8 mouse cellular contexts compared by ENCODE assay signal in the genomic region with DNA sequence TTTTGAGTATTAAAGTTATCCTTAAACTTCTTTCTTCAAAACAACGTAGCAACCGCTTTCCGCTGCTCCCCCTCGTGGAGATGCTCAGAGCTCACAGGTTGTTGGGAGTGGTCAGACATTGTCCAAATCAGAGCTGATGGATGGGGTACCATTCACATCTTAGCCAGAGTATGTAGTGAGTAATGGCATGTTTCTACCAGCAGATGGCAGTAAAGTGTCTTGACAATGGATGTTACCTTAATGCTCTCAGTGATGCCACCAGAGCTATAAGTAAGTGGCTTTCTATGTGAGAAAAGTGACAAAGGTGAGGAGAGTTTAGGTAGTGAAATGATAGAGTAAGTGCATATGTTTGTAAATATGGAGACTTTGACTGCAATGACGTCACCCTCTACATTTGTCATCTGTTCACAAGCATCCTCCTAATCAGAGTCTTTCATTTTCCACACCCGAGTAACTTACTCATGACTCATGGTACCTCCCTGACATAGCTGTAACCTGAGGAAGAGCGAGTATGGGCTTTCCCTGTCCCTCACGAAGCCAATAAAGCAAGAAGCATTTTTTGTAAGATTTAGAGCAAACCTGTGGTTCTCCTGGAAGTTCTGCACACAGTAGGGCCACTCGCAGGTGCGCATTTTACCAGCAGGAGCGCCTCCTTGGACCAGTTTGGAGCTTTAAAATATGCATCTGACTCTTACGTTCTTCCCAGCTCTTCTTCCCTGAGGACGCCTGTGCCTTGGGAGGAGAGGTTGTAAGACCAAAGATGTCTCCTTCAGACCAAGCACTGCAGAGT.
A peak's percentile ranks its signal among the peaks of the same experiment; 100 is the strongest.
DNase-seq lines count a peak whose midpoint lies in the region; ATAC-seq and TF ChIP-seq lines count a peak whose summit lies in the region.

No protein-coding gene starts in this region.

- no peaks in the 10 kb centered on the region for H3K4me1 ChIP-seq in forebrain, postnatal 0 days (ENCODE audit: insufficient read depth)
- no peaks in the 10 kb centered on the region for H3K4me1 ChIP-seq in stomach, embryonic 14.5 days (ENCODE audit: control insufficient read depth, insufficient read depth, low read length)

- H3K27me3 ChIP-seq in forebrain, postnatal 0 days (ENCODE audit: insufficient read depth, low read length) = no peaks in the 10 kb centered on the region
- H3K27me3 ChIP-seq in stomach, embryonic 14.5 days (ENCODE audit: control insufficient read depth, insufficient read depth, low read length) = no peaks in the 10 kb centered on the region

- TF ChIP-seq CTCF in forebrain, postnatal 0 days (IDR thresholded peaks at IDR 0.05; ENCODE audit: low read depth) = peak; percentile 95

- H3K4me2 ChIP-seq in forebrain, postnatal 0 days (ENCODE audit: low read depth) = no peak overlapping the region
- H3K4me2 ChIP-seq in stomach, embryonic 14.5 days (replicated peaks; ENCODE audit: low read depth, low read length) = no peak overlapping the region

- peak; percentile 83 for ATAC-seq in forebrain, postnatal 0 days
- ATAC-seq in stomach, embryonic 14.5 days (ENCODE audit: insufficient number of reproducible peaks, insufficient read depth, low FRiP score, low read depth) = peak; percentile 69; the same call in 1 of the 2 replicates

- no peak overlapping the region for H3K4me3 ChIP-seq in forebrain, postnatal 0 days (ENCODE audit: low read depth, low read length)
- H3K4me3 ChIP-seq in stomach, embryonic 14.5 days (ENCODE audit: low read depth, low read length) = no peak overlapping the region

- peak; percentile 46 to 68 for DNase-seq in right cerebral cortex, adult 2 months (ENCODE audit: low spot score in 2 of 2)
- DNase-seq in right cerebral cortex, postnatal 36 days (ENCODE audit: low spot score in 2 of 2) = no peak
- peak; percentile 24 for DNase-seq in c-Kit-positive CD71-positive TER-119-positive erythroid progenitor cells, embryonic 14.5 days (ENCODE audit: low spot score)
- peak; percentile 90 for DNase-seq in forebrain, postnatal 0 days
- DNase-seq in kidney, postnatal 14 days = peak; percentile 67
- DNase-seq in lung, postnatal 36 days = peak; percentile 72
- no peak for DNase-seq in adrenal gland, adult 18-20 months (ENCODE audit: low spot score in 2 of 2)

- no peak overlapping the region for H3K27ac ChIP-seq in forebrain, postnatal 0 days (ENCODE audit: low read depth, low read length)
- H3K27ac ChIP-seq in stomach, embryonic 14.5 days (ENCODE audit: low read length) = no peak overlapping the region

- 56% methylated on average over 13 of the region's 13 CpGs for WGBS in forebrain, postnatal 0 days
- WGBS in stomach, embryonic 14.5 days = 55% methylated on average over 13 of the region's 13 CpGs

- no peak overlapping the region for H3K9ac ChIP-seq in forebrain, postnatal 0 days
- H3K9ac ChIP-seq in stomach, embryonic 14.5 days (replicated peaks; ENCODE audit: low read depth, low read length) = no peak overlapping the region

- no peaks in the 10 kb centered on the region for H3K9me3 ChIP-seq in forebrain, postnatal 0 days (ENCODE audit: low read length)
- H3K9me3 ChIP-seq in stomach, embryonic 14.5 days (ENCODE audit: control insufficient read depth, low read depth, low read length) = no peaks in the 10 kb centered on the region

- no peaks in the 10 kb centered on the region for H3K36me3 ChIP-seq in forebrain, postnatal 0 days (ENCODE audit: insufficient read depth)
- no peaks in the 10 kb centered on the region for H3K36me3 ChIP-seq in stomach, embryonic 14.5 days (ENCODE audit: control insufficient read depth, insufficient read depth, low read length)

Comparison
In these comparisons a context has a peak if more than half of its experiments do, and no peak if none do; other contexts are left out.
1. DNase-seq: peak in right cerebral cortex, adult 2 months (2 of 2), c-Kit-positive CD71-positive TER-119-positive erythroid progenitor cells, embryonic 14.5 days (single experiment), forebrain, postnatal 0 days (single experiment), kidney, postnatal 14 days (single experiment) and lung, postnatal 36 days (single experiment); none in right cerebral cortex, postnatal 36 days (0 of 2) and adrenal gland, adult 18-20 months (0 of 2).